Mouse (Mus musculus) neural tube, embryonic 10.5 days (tissue): ENCODE results near the gene Zfp790.

Experiments used
- DNase-seq: peaks from one replicate; pipeline ENCODE4 v3.0.0-alpha.2; 2017; ENCODE audit warnings: low spot score; ENCODE audit errors: extremely low spot score

Gene Zfp790

DNA sequence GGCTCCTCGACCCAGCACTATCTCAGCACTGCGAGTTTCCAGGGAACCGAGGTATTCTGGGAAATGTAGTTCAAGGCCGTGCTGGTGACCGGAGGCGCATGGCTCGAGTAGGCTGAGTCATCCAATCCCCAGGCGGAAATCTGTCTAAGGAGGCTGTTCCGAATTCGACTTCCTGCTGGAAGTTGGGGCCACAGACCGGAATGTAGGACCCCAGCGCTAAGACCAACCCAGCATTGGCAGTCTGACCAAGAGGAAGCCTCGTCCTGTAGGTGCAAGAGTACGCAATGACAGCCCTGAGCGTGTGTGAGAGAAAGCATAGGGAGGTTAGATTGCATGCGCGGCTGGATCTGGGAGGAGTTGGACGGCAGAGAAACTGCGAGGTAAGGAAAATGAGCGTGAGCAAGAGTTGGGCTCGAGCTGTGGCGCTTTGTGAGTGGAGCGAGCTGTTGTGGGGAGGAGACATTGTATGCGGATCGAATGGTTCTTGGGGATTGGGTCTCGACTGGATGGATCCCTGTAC lies at the start of gene Zfp790:
Gene Zfp790 (plus strand): TSS at position 205 of the 520 bp plus-strand sequence.
- peak; percentile 82 for DNase-seq

DNA sequence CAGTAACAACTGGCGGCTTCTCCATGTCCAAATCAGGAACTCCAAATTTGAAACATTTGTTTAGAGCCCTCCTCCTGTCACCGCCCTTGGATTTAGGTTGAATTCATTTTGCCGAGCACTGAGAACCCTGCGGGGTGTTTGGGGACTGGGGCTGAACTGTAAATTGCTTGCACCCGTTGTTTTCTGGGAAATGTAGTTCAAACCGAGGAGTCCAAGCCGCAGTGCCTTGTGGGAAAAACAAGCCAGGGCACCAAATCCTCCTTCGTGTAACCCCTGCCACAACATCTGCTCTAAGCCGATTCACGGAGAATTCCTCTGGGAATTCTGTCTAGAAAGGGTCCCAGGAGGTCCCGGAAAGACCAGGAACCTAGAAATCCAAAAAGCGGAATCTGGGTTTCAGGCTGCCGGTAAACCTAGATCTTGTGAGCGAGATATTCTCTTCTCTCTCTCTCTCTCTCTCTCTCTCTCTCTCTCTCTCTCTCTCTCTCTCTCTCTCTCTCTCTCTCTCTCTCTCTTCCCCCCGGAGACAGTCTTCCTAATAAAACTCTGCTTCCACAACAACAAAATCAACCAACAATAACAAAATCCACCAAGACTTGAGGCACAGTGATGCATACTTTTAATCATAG lies 48.7 kb upstream of the Zfp790 start:
- DNase-seq = peak; percentile 76

DNA sequence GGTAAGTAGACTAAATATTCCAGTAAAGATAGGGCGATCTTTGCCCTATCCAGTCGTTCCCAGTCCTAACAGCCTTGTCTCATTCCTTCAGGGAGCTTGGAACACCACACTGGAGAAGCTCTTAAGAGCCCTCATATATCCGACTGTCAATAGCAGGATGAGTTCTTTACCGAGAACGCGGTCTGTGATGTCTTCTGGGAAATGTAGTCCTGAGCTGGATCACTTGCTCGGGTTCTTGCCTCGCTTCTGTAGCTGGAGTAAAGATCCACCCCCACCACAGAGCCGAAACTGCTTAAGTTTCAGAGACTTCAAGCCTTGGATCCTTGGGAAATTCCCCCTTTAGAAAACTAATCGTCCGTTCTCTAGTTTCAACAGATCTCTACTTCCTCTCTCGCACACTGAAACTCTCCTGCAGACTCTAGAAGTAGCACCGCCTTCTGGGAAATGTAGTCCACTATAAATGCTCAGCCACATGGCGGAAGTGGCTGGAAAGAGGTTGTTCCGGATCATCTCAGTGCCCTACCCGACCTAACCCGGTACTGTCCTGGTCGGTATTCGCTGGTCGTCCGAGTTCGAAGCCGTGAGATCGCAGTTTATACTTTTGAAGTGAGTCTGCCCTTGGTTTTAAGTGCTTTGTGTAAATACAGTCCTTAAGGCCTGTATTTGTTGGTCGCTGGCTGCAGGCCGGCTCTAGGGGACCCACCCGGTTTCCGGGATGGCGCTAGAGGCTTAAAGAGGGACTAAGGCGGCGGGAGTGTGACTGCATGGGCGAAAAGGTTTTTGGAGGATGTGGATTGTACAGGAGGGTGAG lies 47.6 kb upstream of the Zfp790 start, which contains the start of gene Zfp84:
Gene Zfp84 (plus strand): TSS at position 463 of the 811 bp plus-strand sequence.
- peak; percentile 86 for DNase-seq

DNA sequence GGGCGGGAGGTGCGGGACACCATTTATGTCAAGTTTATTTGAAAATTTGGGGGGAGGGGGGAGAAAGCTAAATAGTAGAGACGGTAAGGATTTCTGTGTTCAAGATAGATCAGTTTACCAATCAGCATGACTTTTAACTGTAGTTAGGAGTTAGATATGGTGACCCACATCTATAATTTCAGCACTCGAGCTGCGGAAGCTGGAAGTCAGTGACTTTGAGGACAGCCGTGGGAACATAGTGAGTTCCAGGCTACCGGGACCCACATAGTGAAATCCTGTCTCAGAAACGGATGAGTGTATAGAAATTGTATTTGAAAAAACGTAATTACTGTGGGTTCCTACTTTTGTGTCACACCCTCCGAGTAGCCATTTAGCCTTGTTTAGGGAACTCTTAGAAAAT lies 46.9 kb upstream of the Zfp790 start:
- DNase-seq = no peak

DNA sequence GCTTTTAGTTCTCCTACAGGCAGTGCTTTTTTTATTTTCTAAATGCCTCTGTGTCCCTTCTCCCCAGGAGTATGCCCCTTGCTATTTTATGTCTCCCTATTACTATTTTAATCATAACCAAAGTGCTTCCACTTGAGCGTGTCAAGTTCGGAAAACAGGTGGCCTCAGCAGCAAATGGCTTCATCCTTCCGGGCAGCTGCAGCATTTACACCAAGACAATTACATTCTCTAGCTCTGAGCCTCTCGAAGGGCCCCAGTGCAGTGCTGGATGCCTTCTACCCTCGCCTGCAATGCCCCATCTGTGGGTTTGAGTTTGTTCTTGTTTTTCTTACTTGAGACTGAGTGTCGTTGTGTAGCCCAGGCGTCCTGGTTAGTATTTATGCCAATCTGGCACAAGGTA lies 42.4 kb upstream of the Zfp790 start:
- DNase-seq = no peak

DNA sequence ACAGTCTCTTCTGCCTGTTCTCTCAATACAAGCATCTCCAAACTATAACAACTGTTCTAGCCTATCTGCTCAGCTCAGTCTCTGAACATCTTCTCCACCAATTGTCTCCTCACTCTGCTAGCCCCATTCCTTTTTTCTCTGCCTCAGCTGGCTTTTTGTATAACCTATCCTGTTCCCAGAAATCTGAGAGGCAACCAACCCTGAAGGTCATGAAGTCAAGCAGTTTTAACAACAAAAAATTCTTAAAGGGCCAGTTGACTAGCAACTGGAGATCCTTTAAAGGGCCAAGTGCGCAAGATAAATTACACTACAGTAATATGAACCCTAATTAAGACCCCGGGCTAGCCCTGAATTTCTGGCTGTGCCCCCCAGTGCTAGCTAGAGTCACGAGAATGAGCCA lies 41.5 kb upstream of the Zfp790 start:
- no peak for DNase-seq

DNA sequence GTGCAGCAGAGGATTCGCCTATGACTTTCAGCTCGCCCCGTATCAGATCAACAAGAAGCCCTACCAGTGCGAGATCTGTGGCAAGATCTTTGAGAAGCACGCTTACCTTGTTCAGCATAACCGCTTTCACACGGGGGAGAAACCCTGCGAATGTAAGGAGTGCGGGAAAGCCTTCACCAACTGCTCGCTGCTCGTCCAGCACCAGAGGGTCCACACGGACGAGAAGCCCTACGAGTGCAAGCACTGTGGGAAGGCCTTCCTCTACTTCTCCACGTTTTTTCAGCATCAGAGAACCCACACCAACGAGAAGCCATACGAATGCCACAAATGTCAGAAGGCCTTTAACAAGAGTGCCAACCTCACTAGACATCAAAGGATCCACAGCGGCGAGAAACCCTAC lies 39.3 kb upstream of the Zfp790 start:
- DNase-seq = no peak

DNA sequence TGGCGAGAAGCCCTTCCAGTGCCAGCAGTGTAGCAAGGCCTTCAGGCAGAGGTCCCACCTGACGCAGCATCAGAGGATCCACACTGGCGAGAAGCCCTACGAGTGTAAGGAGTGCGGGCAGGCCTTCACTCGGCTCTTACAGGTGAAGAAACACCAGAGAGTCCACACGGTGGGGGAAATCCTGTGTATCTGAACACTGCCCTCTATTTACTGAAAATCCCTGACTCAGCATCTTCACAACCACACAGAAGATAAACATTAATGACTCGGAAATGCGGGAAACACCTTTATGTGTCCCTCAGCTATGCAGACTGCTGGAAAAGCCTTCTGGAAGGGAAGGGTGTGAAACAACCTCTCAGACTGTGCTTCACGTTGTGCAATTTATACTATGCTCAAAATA lies 38.5 kb upstream of the Zfp790 start:
- DNase-seq = no peak

DNA sequence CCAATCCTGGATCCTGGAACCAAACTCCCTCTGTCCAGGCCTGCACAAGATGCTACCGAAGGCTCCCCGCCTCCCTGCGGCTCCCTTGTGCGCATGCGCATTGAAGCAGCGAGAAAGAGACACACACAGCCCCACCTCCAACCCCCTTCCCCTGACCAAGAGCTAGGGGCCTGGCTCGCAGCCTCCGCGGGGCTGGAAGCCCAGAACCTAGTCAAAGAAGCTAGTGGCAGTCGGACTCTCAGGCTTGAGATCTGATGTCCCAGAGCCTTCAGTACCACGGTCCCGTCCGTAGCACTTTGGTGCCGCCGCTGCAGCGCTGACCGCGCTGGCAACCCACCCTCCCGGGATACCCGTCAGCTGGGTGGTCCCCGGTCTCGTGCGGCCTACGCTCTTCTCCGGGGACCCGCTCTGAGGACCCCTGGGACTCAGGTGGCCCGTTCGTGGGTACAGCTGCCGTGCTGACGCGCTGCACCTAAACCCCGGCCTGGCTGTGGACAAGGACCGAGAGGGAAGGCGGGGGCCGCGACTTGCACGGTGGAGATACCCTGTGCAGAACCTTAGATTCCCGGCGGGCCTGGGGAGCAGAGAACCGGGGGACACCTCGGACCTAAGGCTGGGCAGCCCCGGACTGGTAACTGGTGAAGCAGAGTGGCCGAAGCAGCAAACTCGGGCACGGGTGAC lies 31.9 kb upstream of the Zfp790 start, which contains the start of gene Zfp30:
Gene Zfp30 (plus strand): TSS at position 128 of the 681 bp plus-strand sequence.
- peak; percentile 94 for DNase-seq

DNA sequence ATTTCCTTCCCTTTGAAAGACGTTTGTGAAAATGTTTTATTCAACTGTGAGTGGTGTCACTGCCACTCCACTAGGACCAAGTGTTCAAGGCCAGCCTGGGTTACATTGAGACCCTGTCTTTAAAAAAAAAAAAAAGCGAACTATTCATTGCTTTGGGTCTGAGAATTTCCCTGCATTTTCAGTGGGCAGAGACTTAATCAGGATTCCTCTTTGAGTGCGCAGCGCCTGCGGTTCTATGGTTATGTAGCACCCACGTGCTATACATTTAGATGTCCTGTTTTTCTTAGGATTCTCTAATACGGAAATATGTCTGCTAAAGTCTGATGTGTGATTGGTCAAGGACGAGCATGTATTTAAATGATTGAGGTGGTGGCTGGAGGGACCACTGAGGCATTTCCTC lies 30.9 kb upstream of the Zfp790 start:
- DNase-seq = no peak

DNA sequence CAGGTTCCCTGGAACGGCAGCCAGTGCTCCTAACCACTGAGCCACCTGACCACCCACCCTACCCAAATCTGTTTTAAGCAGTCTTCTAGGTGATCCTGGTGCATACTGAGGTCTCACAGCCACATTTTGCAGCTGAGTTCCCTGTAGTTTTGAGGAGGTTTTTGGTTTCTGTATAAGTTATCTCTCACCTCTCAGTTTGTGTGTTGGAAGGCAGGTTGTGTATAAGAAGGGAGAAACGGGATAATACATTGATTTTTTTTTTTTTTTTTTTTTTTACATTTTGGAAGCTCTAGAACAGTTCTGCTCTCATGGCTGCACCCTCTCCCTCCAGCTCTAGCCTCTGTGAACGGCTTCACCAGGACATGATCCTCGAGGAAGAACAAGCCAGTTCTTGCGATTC lies 30.0 kb upstream of the Zfp790 start:
- no peak for DNase-seq

DNA sequence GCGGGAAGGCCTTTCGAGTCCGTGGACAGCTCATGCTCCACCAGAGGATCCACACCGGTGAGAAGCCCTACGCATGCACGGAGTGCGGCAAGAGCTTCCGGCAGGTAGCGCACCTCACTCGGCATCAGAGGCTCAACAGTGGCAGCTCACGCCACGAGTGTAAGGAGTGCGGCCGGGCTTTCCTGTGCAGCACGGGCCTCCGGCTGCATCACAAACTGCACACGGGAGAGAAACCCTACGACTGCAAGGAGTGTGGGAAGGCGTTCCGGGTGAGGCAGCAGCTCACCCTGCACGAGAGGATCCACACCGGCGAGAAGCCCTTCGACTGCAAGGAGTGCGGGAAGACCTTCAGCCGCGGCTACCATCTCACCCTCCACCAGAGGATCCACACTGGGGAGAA lies 23.0 kb upstream of the Zfp790 start:
- peak; percentile 19 for DNase-seq

DNA sequence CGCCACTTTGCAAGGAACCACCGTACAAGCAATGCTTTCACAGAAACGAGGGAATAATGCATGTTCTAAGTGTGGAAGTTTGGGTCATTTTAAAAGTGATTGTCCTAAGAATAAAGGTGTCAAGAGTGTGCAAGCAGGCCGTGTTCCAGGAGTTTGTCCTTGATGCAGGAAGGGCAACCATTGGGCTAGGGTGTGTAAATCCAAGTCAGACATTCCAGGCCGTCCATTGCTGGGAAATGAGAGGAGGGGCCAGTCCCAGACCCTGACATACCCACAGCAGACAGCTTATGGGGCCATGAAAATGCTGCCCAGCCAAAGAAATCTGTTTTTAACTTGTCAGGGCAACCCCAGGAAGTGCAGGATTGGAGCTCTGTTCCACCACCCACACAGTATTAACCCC lies 8.9 kb upstream of the Zfp790 start:
- no peak for DNase-seq

DNA sequence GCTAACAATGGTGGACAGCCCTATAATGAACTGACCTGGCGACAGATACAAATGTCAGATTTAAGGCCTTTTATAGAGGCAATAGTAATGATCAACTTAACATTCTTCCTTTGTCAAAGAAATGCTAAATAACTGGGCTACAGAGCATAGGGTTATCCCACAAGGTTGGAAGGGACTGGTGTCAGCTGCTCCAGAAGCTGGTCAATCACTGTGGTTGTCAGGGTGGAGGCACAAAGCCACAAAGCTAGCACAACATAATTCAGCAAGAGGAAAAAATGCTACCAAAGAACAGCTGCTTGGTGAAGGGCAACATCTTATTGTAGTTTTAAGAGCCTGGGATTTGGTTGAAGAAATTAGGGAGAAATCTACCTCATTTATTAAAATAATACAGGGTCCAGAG lies 3.7 kb upstream of the Zfp790 start:
- no peak for DNase-seq

DNA sequence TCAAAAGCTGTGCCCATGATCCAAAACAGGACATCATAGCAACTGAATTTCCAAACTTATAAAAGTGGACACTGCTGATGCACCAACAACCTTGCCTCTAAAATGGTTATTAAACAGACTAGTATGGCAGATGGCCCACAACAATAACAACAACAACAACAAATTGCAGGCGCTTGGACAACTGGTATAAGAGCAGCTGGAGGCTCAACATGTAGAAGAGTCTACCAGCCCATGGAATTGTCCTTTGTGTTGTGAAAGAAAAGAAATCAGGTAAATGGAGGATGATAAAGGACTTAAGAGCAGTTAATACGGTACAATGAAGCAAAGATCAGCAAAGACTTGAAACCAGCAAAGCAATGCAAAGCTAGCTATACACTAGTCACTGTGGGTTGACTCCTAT lies 1.5 kb upstream of the Zfp790 start:
- no peak for DNase-seq

DNA sequence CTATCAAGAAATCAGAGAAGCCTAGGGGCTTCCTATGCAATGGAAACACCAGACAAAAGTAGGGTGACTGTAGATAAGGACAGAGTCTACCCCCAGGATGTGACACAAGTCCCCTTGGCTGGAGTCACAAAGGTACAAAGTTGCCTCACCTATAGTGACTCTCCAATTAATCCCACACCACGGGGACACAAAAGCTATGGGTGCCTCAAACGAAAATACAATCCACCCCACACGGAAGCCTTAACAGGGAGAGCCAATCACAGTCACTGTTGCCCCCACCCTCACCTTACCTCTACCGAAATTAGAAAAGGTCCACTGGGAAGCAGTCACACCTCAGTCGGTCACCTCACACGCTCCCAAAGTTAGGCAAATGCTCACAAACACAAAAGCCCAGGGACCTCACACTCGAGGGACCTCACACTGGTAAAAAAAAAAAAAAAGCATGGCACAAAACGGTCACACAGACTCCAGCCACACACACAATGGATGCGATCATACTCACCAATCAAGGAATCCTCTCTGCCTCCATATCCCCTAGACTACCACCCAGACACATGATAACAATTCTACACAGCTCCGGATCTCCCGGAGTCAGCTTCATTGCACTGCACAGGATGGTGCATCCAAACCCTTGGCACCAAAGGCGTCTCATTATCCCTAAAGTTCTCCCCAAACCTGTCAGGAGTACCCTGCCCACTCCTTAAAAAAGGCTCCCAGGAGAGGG lies 691 bp upstream of the Zfp790 start:
- DNase-seq = peak; percentile 16

DNA sequence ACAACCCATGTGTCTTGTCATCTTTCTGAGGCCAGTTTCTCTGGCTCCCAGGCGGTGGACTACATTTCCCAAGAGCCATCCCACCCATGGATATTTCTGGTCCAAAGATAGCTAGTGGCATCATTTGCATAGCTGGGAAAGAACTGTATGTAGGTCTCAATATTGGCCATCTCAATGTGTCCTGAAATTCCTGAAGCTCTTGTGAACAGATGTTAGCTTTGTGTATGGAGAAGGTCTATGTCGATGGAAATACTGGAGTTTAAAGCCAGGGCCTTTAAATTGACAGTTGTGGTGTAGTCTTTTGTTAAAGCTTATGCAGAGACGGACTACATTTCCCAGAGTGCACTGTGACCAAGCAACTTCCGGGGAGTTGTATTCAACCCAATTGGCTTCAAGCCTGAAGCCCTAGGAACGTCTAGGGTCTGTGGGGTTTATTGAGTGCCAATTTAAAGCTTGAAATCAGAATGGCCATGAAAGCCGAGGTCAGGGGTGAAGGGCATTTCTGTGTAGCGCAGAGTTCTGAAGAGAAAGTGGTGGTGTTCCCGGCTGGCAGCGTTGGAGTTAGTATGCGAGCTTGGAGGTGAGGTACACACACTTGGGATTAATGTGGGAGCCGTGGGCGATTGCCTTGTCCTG lies 2.8 kb downstream of the Zfp790 start:
- peak; percentile 56 for DNase-seq

DNA sequence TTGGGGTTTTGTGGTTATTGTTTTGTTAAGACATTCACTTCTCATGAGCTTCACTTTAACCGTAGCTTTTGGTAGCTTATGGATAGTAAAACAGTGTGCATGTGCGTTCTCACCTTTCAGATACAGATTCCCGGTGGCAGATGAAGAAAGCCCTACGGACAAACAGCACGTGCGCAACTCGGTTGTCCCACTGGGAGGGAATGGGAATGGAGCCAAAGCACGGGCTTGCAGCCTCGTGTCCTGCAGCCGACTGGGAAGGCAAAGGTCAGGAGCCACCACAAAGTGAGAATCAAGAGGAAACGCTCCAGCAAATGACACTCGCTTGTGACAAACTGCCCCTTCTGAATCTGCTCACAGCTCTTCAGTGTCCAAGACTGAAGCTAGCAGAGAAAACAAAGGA lies 12.1 kb downstream of the Zfp790 start:
- no peak for DNase-seq

DNA sequence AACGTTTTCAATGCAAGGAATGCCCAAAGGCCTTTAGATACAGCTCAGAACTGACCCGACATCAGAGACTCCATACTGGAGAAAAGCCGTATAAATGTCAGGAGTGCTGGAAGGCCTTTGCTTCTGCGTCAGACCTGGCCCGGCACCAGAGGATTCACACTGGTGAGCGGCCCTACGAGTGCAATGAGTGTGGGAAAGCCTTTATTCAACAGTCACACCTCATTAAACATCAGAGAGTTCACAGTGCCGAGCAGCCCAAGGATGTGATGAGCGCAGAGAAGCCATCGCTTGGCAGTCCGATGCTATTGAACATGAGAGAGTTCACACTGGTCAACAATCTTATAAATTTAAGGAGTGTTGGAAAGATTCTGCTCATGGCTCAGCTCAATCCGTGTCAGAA lies 13.9 kb downstream of the Zfp790 start:
- no peak for DNase-seq

DNA sequence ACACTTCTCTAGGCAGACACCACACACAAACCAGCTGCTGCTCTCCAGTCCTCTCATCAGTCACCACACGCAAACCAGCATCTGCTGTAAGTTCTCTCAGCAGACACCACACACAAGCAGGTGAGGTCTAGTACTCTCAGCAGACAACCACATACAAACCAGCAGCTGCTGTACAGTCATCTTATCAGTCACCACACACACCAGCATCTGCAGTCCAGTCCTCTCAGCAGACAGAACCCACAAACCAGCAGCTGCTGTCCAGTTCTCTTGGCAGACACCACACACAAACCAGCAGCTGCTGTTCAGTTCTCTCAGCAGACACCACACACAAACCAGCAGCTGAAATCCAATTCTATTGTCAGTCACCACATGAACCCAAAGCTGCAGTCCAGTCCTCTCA lies 20.9 kb downstream of the Zfp790 start:
- no peak for DNase-seq

DNA sequence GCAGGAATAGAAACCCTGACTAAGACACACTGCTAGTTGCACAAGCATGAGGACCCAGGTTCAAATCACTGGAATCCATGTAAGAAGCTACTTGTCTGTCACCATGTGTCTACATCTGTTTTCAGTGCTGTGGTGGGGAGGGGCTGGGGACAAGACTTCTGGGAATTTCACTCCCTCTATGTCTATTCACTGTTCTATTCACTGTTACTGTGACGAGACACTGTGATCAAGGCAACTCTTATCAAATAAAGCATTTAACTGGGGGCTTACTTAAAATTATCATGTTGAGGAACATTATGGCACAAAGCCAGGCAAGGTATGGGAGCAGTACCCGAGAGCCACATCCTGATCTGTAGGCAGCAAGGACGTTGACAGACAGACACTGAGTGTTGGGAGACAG lies 23.3 kb downstream of the Zfp790 start:
- no peak for DNase-seq
